Mouse (Mus musculus): ENCODE data around the gene Ank. TPM values are rescaled to one million over a fixed set of nuclear protein-coding genes. Genes with fewer than 3 reads are reported as not detected.

Gene Ank
- polyA plus RNA-seq, 1 experiment: 35.9 TPM

GRCm38 (mm10) chr15:27616159-27616558, 149.7 kb downstream of the Ank start:
- no peak for DNase-seq (ENCODE audit: low read depth)
- no peak for TF ChIP-seq CTCF (IDR thresholded peaks at IDR 0.05; ENCODE audit: borderline replicate concordance, extremely low read depth, insufficient read depth, insufficient read length)
- no peak for TF ChIP-seq POLR2A (IDR thresholded peaks at IDR 0.05; ENCODE audit: borderline replicate concordance, extremely low read depth, insufficient read depth, insufficient read length, poor library complexity, severe bottlenecking)

- DNase-seq (ENCODE audit: low read depth): no peak
Observed at GRCm38 (mm10) chr15:27617227-27617626, 150.8 kb downstream of the Ank start.

GRCm38 (mm10) chr15:27618778-27619533, 152.5 kb downstream of the Ank start:
- DNase-seq (ENCODE audit: low read depth): no peak
- TF ChIP-seq CTCF (IDR thresholded peaks at IDR 0.05; ENCODE audit: borderline replicate concordance, extremely low read depth, insufficient read depth, insufficient read length): no peak
- no peak for TF ChIP-seq POLR2A (IDR thresholded peaks at IDR 0.05; ENCODE audit: borderline replicate concordance, extremely low read depth, insufficient read depth, insufficient read length, poor library complexity, severe bottlenecking)

More at GRCm38 (mm10) chr15:27617227-27617626, 150.8 kb downstream of the Ank start:
- TF ChIP-seq POLR2A (IDR thresholded peaks at IDR 0.05; ENCODE audit: borderline replicate concordance, extremely low read depth, insufficient read depth, insufficient read length, poor library complexity, severe bottlenecking): no peak
- no peak for TF ChIP-seq CTCF (IDR thresholded peaks at IDR 0.05; ENCODE audit: borderline replicate concordance, extremely low read depth, insufficient read depth, insufficient read length)

GRCm38 (mm10) chr15:27619683-27620082, 153.2 kb downstream of the Ank start:
- DNase-seq (ENCODE audit: low read depth): no peak
- TF ChIP-seq POLR2A (IDR thresholded peaks at IDR 0.05; ENCODE audit: borderline replicate concordance, extremely low read depth, insufficient read depth, insufficient read length, poor library complexity, severe bottlenecking): no peak
- TF ChIP-seq CTCF (IDR thresholded peaks at IDR 0.05; ENCODE audit: borderline replicate concordance, extremely low read depth, insufficient read depth, insufficient read length): no peak

GRCm38 (mm10) chr15:27620475-27621185, 154.2 kb downstream of the Ank start:
- TF ChIP-seq POLR2A (IDR thresholded peaks at IDR 0.05; ENCODE audit: borderline replicate concordance, extremely low read depth, insufficient read depth, insufficient read length, poor library complexity, severe bottlenecking) (no peak), CTCF (IDR thresholded peaks at IDR 0.05; ENCODE audit: borderline replicate concordance, extremely low read depth, insufficient read depth, insufficient read length) (no peak)
- DNase-seq (ENCODE audit: low read depth): no peak

GRCm38 (mm10) chr15:27623286-27623685, 156.8 kb downstream of the Ank start:
- TF ChIP-seq POLR2A (IDR thresholded peaks at IDR 0.05; ENCODE audit: borderline replicate concordance, extremely low read depth, insufficient read depth, insufficient read length, poor library complexity, severe bottlenecking): no peak
- no peak for TF ChIP-seq CTCF (IDR thresholded peaks at IDR 0.05; ENCODE audit: borderline replicate concordance, extremely low read depth, insufficient read depth, insufficient read length)

GRCm38 (mm10) chr15:27625014-27625889, 158.8 kb downstream of the Ank start:
- no peak for TF ChIP-seq POLR2A (IDR thresholded peaks at IDR 0.05; ENCODE audit: borderline replicate concordance, extremely low read depth, insufficient read depth, insufficient read length, poor library complexity, severe bottlenecking)
- no peak for TF ChIP-seq CTCF (IDR thresholded peaks at IDR 0.05; ENCODE audit: borderline replicate concordance, extremely low read depth, insufficient read depth, insufficient read length)
- no peak for DNase-seq (ENCODE audit: low read depth)

More at GRCm38 (mm10) chr15:27623286-27623685, 156.8 kb downstream of the Ank start:
- DNase-seq (ENCODE audit: low read depth): no peak

GRCm38 (mm10) chr15:27625890-27626255, 159.4 kb downstream of the Ank start:
- no peak for DNase-seq (ENCODE audit: low read depth)
- TF ChIP-seq CTCF (IDR thresholded peaks at IDR 0.05; ENCODE audit: borderline replicate concordance, extremely low read depth, insufficient read depth, insufficient read length) (no peak), POLR2A (IDR thresholded peaks at IDR 0.05; ENCODE audit: borderline replicate concordance, extremely low read depth, insufficient read depth, insufficient read length, poor library complexity, severe bottlenecking) (no peak)

GRCm38 (mm10) chr15:27626314-27626713, 159.8 kb downstream of the Ank start:
- TF ChIP-seq POLR2A (IDR thresholded peaks at IDR 0.05; ENCODE audit: borderline replicate concordance, extremely low read depth, insufficient read depth, insufficient read length, poor library complexity, severe bottlenecking): no peak
- TF ChIP-seq CTCF (IDR thresholded peaks at IDR 0.05; ENCODE audit: borderline replicate concordance, extremely low read depth, insufficient read depth, insufficient read length): no peak
- no peak for DNase-seq (ENCODE audit: low read depth)

GRCm38 (mm10) chr15:27627794-27628193, 161.3 kb downstream of the Ank start:
- TF ChIP-seq POLR2A (IDR thresholded peaks at IDR 0.05; ENCODE audit: borderline replicate concordance, extremely low read depth, insufficient read depth, insufficient read length, poor library complexity, severe bottlenecking) (no peak), CTCF (IDR thresholded peaks at IDR 0.05; ENCODE audit: borderline replicate concordance, extremely low read depth, insufficient read depth, insufficient read length) (no peak)
- DNase-seq (ENCODE audit: low read depth): no peak

GRCm38 (mm10) chr15:27629046-27629445, 162.6 kb downstream of the Ank start:
- no peak for DNase-seq (ENCODE audit: low read depth)
- TF ChIP-seq POLR2A (IDR thresholded peaks at IDR 0.05; ENCODE audit: borderline replicate concordance, extremely low read depth, insufficient read depth, insufficient read length, poor library complexity, severe bottlenecking) (no peak), CTCF (IDR thresholded peaks at IDR 0.05; ENCODE audit: borderline replicate concordance, extremely low read depth, insufficient read depth, insufficient read length) (no peak)
